Mouse (Mus musculus) C2C12 (cell line): Measurements from ENCODE around the gene Pfkp.

Experiments used
- CTCF ChIP-seq: IDR thresholded peaks from one replicate; pipeline ENCODE4 v1.5.1; 2011; ENCODE audit not compliant: control insufficient read depth, insufficient read depth, insufficient read length
- MYOD1 ChIP-seq: IDR thresholded peaks from one replicate; pipeline ENCODE4 v1.6.1; 2011; ENCODE audit warnings: low read depth; ENCODE audit not compliant: control insufficient read depth, insufficient read length

GRCm38 (mm10) chr13:6632513-6632912 lies 16.1 kb downstream of the Pfkp start:
- TF ChIP-seq CTCF (no peak), MYOD1 (no peak)
